Mouse (Mus musculus) cortical plate, adult 2 months (tissue): Measurements from ENCODE around the gene Cbln1.

Source experiments
- CTCF ChIP-seq: fragments of 200-500 bp; IDR thresholded peaks from 2 replicates; pipeline ENCODE4 v1.5.1; 2011; ENCODE audit warnings: mild to moderate bottlenecking, control low read depth, low read length; ENCODE audit not compliant: insufficient read depth; ENCODE audit errors: extremely low read depth
- POLR2A ChIP-seq: fragments of 200-500 bp; IDR thresholded peaks from 2 replicates; pipeline ENCODE4 v1.6.1; 2011; ENCODE audit warnings: mild to moderate bottlenecking, low read length, control low read depth; ENCODE audit not compliant: insufficient read depth; ENCODE audit errors: extremely low read depth

DNA sequence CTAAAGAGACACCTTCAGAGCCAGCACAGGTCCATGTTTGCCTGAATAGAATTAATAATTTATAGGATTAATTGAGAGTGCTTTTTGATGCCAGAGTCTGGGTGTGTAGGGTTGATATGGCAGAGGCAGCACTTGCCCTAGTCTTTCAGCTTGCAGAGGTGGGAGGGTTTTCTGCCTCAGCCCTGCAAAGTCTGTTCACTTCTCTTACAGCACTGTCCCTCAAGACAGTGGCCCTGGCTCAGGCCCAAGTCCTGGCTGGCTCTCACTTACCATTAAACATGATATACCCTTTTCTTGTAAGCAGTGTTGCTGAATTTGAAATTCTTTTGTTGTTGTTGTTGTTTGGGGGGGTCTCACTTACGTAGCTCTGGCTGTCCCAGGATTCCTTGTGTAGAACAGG is 9.0 kb upstream of the Cbln1 start:
- TF ChIP-seq CTCF (no peak), POLR2A (no peak)
